Mouse (Mus musculus): ENCODE results near the gene Ffar2.

- TF ChIP-seq POLR2A (IDR thresholded peaks at IDR 0.05; ENCODE audit: insufficient read depth, low read depth, low read length) (no peak), CTCF (IDR thresholded peaks at IDR 0.05) (no peak)
Measured at GRCm38 (mm10) chr7:30857746-30858145, 34.2 kb upstream of the Ffar2 start.

Measured in heart, adult 2 months (tissue).